In the genomic region with DNA sequence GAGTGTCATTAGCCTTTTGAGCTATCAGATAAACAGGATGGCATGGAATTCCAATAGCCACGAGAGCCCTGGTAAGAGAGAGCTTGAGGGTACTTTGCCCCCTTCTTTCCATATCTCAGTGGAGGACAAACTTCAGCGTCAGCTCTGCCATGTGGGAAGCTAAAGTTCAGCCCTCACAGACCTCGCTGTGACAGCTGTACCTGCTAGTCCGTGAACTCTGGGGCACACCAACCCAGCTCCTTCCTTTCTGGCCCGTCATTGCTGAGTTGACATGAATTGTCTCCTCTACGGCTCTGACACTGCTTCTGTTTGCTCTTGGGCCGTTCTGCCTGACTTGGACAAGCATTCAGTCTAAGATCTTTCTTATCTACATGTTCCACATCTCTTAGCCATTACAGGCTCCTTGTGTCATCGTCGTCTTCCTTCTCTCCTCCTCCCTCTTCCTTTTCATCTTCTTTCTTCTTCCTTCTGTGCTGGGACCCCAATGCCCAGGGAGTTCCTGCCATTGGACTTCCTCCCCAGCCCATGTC, we compare ENCODE assay signal across 27 mouse cellular contexts. TPM values are rescaled to one million over a fixed set of nuclear protein-coding genes. Genes with fewer than 3 reads are reported as not detected.
DNase-seq lines count a peak whose midpoint lies in the region; ATAC-seq and TF ChIP-seq lines count a peak whose summit lies in the region.
"Had no signal": no experiment of that assay in that cellular context is flagged by ENCODE, and none has a peak within 500 bp of the region (broad histone marks: within the 10 kb centered on the region; RNA-seq: fewer than 3 reads in every experiment).

No protein-coding gene starts in this region.

- H3K27me3 ChIP-seq in liver, embryonic 11.5 days (replicated peaks; ENCODE audit: control insufficient read depth, insufficient read depth, low read length) = no peaks in the 10 kb centered on the region
- H3K27me3 ChIP-seq in liver, postnatal 0 days (ENCODE audit: insufficient read depth, low read length) = no peaks in the 10 kb centered on the region
- H3K27me3 ChIP-seq in embryonic facial prominence, embryonic 10.5 days (replicated peaks; ENCODE audit: low read depth, poor library complexity, severe bottlenecking) = no peaks in the 10 kb centered on the region

- ATAC-seq in erythroid progenitor cell, adult 5-6 weeks (replicated peaks; ENCODE audit: low FRiP score, poor library complexity, severe bottlenecking) = peak; percentile 58
- ATAC-seq in liver, embryonic 11.5 days (replicated peaks; ENCODE audit: low FRiP score) = peak; percentile 62
- no peak for ATAC-seq in liver, postnatal 0 days
- ATAC-seq: hindbrain, embryonic 16.5 days had no signal

- no peak overlapping the region; the same call in 1 of the 2 replicates for H3K27ac ChIP-seq in liver, embryonic 11.5 days (ENCODE audit: low read depth, low read length)
- no peak overlapping the region for H3K27ac ChIP-seq in liver, postnatal 0 days (ENCODE audit: low read depth)
- no peak overlapping the region for H3K27ac ChIP-seq in embryonic facial prominence, embryonic 10.5 days (replicated peaks)
- H3K27ac ChIP-seq: forebrain, embryonic 12.5 days; hindbrain, embryonic 10.5 days; midbrain, embryonic 10.5 days; stomach, postnatal 0 days had no signal

- no peaks in the 10 kb centered on the region for H3K36me3 ChIP-seq in liver, embryonic 11.5 days (ENCODE audit: control insufficient read depth, insufficient read depth, low read length)
- no peaks in the 10 kb centered on the region for H3K36me3 ChIP-seq in liver, postnatal 0 days (replicated peaks; ENCODE audit: insufficient read depth, low read length)
- H3K36me3 ChIP-seq in embryonic facial prominence, embryonic 10.5 days (replicated peaks) = no peaks in the 10 kb centered on the region
- H3K36me3 ChIP-seq: forebrain, embryonic 12.5 days; hindbrain, embryonic 10.5 days; midbrain, embryonic 10.5 days had no signal

- intact Hi-C loops in heart, postnatal 14 days (cut with DNase I) = no loop called here

- H3K4me3 ChIP-seq in liver, embryonic 11.5 days (ENCODE audit: low read depth, low read length) = no peak overlapping the region
- no peak overlapping the region for H3K4me3 ChIP-seq in liver, postnatal 0 days (ENCODE audit: low read depth, low read length)
- no peak overlapping the region for H3K4me3 ChIP-seq in embryonic facial prominence, embryonic 10.5 days
- H3K4me3 ChIP-seq: forebrain, embryonic 12.5 days; hindbrain, embryonic 10.5 days; midbrain, embryonic 10.5 days had no signal

- 0 out of 2 replicates have a peak overlapping the region, but pooled peaks have one; percentile 40 for H3K9ac ChIP-seq in liver, embryonic 11.5 days (ENCODE audit: low read depth, low read length)
- no peak overlapping the region for H3K9ac ChIP-seq in liver, postnatal 0 days (replicated peaks)
- H3K9ac ChIP-seq: forebrain, embryonic 12.5 days had no signal

- TF ChIP-seq EP300 in liver, postnatal 0 days (IDR thresholded peaks at IDR 0.05; ENCODE audit: low read depth) = peak; percentile 67; the same call in 1 of the 2 replicates

- WGBS in liver, embryonic 11.5 days = 33% methylated on average over 9 of the region's 9 CpGs
- WGBS in liver, postnatal 0 days (ENCODE audit: insufficient replicate concordance) = 16% methylated on average over 9 of the region's 9 CpGs
- 76% methylated on average over 9 of the region's 9 CpGs for WGBS in embryonic facial prominence, embryonic 10.5 days

- peaks cover 12% of the 10 kb centered on the region for H3K4me1 ChIP-seq in liver, embryonic 11.5 days (replicated peaks; ENCODE audit: control insufficient read depth, insufficient read depth, low read length)
- H3K4me1 ChIP-seq in liver, postnatal 0 days (ENCODE audit: insufficient read depth) = peaks cover 31% of the 10 kb centered on the region
- H3K4me1 ChIP-seq in embryonic facial prominence, embryonic 10.5 days = peaks cover 12% of the 10 kb centered on the region

- DNase-seq in heart, adult 11 months = peak; percentile 70
- no peak for DNase-seq in heart, postnatal 14 days
- DNase-seq in liver, embryonic 11.5 days (ENCODE audit: low spot score) = no peak
- DNase-seq in liver, postnatal 0 days = peak; percentile 27
- DNase-seq in testis, postnatal 14 days (ENCODE audit: low spot score) = no peak
- no peak for DNase-seq in embryonic facial prominence, embryonic 10.5 days (ENCODE audit: low spot score)
- no peak for DNase-seq in urinary bladder, postnatal 14 days (ENCODE audit: low spot score)
- DNase-seq: adrenal gland, postnatal 10 days; cerebellum, adult 8-10 months; gastrocnemius, postnatal 10 days; kidney, adult 18-20 months; kidney, postnatal 10 days; left cerebral cortex, postnatal 4 days; lung, adult 18-20 months; lung, postnatal 14 days had no signal

- peak overlapping the region; percentile 29 for H3K4me2 ChIP-seq in liver, embryonic 11.5 days
- H3K4me2 ChIP-seq in liver, postnatal 0 days (ENCODE audit: low read depth, low read length) = no peak overlapping the region
- H3K4me2 ChIP-seq: forebrain, embryonic 12.5 days; heart, embryonic 11.5 days had no signal

- H3K9me3 ChIP-seq in liver, embryonic 11.5 days (ENCODE audit: control insufficient read depth, low read length) = no peaks in the 10 kb centered on the region
- no peaks in the 10 kb centered on the region for H3K9me3 ChIP-seq in liver, postnatal 0 days (ENCODE audit: low read length)
- H3K9me3 ChIP-seq in embryonic facial prominence, embryonic 10.5 days = no peaks in the 10 kb centered on the region
- H3K9me3 ChIP-seq: forebrain, embryonic 12.5 days; hindbrain, embryonic 10.5 days; midbrain, embryonic 10.5 days had no signal

- TF ChIP-seq CTCF in liver, postnatal 0 days (IDR thresholded peaks at IDR 0.05; ENCODE audit: low read depth) = no peak

RNA-seq across cellular contexts. Expression of a gene that starts 3.7 kb away (rescaled TPM):
- 10 to 100 TPM; 12.4 to 15.7 TPM for total RNA-seq in heart, postnatal 14 days (2021)
- total RNA-seq in erythroid progenitor cell, adult 5-6 weeks (2015; ENCODE audit: low replicate concordance) = 47.4 and 62.0 TPM in 2 replicates
- 29.8 and 68.9 TPM in 2 replicates for total RNA-seq in erythroid progenitor cell, adult 5-6 weeks (2017; ENCODE audit: low replicate concordance)
- 125 and 130 TPM in 2 replicates for polyA plus RNA-seq in liver, embryonic 11.5 days (2014; fragmentation: Nextera tagmentation; extraction: Ambion mirVana)
- 397 and 414 TPM in 2 replicates for polyA plus RNA-seq in liver, postnatal 0 days (2015; fragmentation: Nextera tagmentation; extraction: Ambion mirVana)
- polyA plus RNA-seq in embryonic facial prominence, embryonic 10.5 days (2016; fragmentation: Nextera tagmentation; extraction: Ambion mirVana) = 24.0 and 27.4 TPM in 2 replicates

RNA-seq across cellular contexts. Expression of a gene that starts 7.0 kb away (rescaled TPM):
- under 1 TPM in 1 of 2 experiments, not detected in 1; 0.17 TPM for total RNA-seq in heart, postnatal 14 days (2021)
- not detected in 2 replicates for total RNA-seq in erythroid progenitor cell, adult 5-6 weeks (2015; ENCODE audit: low replicate concordance)
- total RNA-seq in erythroid progenitor cell, adult 5-6 weeks (2017; ENCODE audit: low replicate concordance) = not detected in 2 replicates
- polyA plus RNA-seq in liver, embryonic 11.5 days (2014; fragmentation: Nextera tagmentation; extraction: Ambion mirVana) = 0.04 TPM in 1 of 2 replicates, not detected in the other
- 0.02 TPM in 1 of 2 replicates, not detected in the other for polyA plus RNA-seq in liver, postnatal 0 days (2015; fragmentation: Nextera tagmentation; extraction: Ambion mirVana)
- not detected in 2 replicates for polyA plus RNA-seq in embryonic facial prominence, embryonic 10.5 days (2016; fragmentation: Nextera tagmentation; extraction: Ambion mirVana)
- total RNA-seq: adrenal gland, postnatal 10 days; granulocyte monocyte progenitor cell, adult 5-6 weeks; monocyte, adult 5-6 weeks; neutrophil, adult 5-6 weeks had no signal
- polyA plus RNA-seq: embryonic facial prominence, embryonic 11.5 days; forebrain, embryonic 12.5 days; heart, embryonic 11.5 days; heart, postnatal 0 days; hindbrain, embryonic 10.5 days; midbrain, embryonic 10.5 days had no signal

Comparison
In these comparisons a context has a peak if more than half of its experiments do, and no peak if none do; other contexts are left out.
1. DNase-seq: peak in heart, adult 11 months (single experiment) and liver, postnatal 0 days (single experiment); none in heart, postnatal 14 days (0 of 2), liver, embryonic 11.5 days (single experiment), testis, postnatal 14 days (single experiment), embryonic facial prominence, embryonic 10.5 days (single experiment) and urinary bladder, postnatal 14 days (single experiment).